Mouse (Mus musculus): ENCODE measurements around the gene Rac3.

GRCm38 (mm10) chr11:120689365-120689764 is 31.9 kb upstream of the Rac3 start:
- no peak for TF ChIP-seq POLR2A (IDR thresholded peaks at IDR 0.05; ENCODE audit: borderline replicate concordance, control insufficient read depth, low read depth, low read length)
- no peak for TF ChIP-seq CTCF (IDR thresholded peaks at IDR 0.05; ENCODE audit: control insufficient read depth, insufficient read depth, low read length)

Data from bone marrow, adult 2 months (tissue).